Mouse (Mus musculus) adrenal gland, adult (tissue): ENCODE data around the gene Olfr1499.
"Not testable (repeated sequence)": the region's sequence is repeated elsewhere in the genome, so short reads cannot be mapped to it uniquely, and the experiment has no call there.

Source experiments
- DNase-seq, 2 experiments: peaks; one replicate each; pipeline ENCODE4 v3.0.0; 2022 to 2023; ENCODE audit warnings: low spot score in 1 of 2; ENCODE audit not compliant: inconsistent age in 2 of 2

Gene Olfr1499

DNA sequence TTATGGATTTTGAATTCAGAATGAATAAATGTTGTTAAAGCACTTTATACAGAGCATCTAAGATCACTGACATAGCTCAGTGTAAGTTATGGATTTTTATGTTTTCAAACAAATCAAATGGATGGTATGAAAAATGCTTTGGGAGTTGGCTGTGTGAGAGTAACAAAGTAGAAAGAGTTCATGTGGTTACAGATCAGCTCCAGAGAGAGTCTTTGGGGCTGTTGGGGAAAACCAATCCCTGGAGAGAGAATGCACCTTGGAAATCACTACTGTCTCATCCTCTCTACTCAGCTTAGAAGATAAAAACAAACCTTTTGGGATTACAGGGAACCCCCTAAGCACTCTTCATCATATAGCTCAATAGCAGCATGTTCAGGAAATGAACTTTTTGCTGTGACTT lies at the start of gene Olfr1499:
Olfr1499 (minus strand) TSS at position 101 of the 400 bp plus-strand sequence.
- DNase-seq: no peak

DNA sequence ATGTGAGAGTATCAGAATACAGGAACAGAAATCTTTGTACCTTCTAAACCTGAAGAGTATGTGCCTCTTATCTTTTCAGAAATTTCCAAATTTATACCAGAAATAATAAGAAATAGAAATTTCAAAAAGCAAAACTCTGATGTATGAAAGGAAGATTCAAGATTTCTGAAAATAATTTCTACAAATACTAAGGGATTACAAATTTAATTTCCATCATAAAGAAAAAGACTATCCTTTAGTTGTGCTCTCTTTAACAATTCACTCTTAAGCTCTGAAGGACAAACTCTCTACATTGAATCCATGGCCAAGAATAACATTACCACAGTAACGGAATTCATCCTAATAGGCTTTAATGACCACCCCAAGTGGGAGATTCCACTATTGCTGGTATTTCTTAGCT lies 42.2 kb upstream of the Olfr1499 start, which contains the start of gene Olfr1502:
Olfr1502 (plus strand) TSS at position 301 of the 400 bp plus-strand sequence.
- DNase-seq: no peak

DNA sequence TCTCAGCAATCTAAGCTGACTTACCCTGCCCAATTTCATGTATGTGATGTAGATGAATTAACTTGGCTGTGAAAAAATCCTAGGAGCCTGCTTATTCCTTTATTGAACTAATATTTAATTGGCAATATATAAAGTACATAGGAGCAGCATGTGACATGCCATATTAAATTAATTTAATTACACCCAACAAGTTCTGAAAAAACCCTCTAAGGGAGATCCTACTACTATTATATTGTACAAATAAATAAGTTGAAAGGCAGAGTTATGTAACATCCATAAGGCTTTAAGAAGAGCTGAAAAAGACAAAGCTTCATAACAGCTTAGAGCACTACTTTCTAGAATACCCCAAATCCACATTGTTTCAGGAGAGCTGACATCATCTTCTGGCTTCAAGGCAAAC lies 31.3 kb upstream of the Olfr1499 start, which contains the start of gene Olfr1501:
Olfr1501 (minus strand) TSS at position 101 of the 400 bp plus-strand sequence.
- not testable (repeated sequence) for DNase-seq

DNA sequence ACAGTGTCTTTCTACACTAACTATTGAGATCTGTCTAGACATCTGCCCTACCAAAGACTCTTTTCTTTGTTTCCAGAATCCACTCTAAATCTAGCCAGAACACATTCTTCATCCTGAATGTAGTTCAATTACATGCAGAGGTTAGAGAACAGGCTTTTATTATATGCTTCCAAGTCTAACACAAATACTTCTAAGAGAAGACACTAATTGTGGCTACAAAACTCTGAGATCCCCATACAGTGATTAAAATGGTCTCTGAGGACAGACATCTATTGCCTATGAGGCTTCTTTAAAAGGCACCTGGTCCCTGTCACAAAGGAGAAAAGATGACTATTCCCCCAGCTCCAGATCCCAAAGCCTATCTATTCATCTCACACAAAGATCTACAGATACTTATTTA lies 11.1 kb upstream of the Olfr1499 start, which contains the start of gene Olfr1500:
Olfr1500 (minus strand) TSS at position 101 of the 400 bp plus-strand sequence.
- no peak for DNase-seq

DNA sequence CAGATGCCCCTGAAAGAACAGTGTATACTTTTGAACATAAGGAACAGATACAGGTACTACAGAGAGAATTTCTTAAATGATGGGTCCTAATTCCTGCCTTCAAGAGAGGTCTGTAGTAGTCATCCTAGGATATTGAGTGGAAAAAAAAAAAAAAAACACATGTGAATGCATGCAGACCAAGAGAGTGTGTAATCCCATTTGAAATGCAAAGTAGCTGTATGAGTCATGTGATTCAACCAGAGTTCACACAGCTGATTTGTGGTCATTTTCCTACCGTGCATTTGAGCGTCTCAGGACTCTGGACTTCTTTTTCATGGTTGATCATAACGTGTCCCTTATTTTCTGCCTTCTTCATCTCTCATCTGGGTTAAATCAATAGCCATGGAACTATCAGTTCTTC lies 9.2 kb upstream of the Olfr1499 start:
- no peak for DNase-seq

DNA sequence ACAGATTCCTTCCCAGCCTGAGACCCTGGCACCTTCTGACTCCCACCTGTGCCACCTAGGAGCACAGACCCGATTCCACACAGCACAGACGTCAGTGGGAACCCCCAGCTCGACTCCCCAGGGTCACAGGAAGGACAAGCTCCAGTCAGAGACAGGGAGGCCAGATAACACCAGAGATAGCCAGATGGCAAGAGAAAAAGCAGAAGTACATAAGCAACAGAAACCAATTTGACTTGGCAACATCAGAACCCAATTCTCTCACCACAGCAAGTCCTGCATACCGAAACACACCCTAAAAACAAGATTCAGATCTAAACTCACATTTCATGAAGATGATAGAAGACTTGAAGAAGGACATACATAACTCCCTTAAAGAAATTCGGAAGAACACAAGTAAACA lies 1.6 kb upstream of the Olfr1499 start:
- DNase-seq: no peak

DNA sequence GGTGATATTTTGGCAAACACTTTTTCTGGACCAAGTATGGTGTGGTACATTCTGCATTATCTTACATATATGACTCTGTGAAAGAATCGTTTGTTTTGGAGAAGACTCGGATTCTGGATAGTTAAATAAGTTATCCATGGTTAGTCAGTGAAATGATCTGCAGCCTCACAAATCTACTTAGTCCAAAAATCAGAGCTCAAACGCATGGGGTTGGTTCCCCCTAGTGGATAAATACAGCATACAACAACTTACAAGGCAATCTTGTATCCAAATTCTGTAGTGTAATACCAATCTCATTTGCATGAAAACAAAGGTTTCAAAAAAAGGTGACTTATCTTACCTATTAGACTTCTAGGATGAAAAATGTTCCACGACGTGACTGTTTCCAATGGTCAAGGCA lies 420 bp downstream of the Olfr1499 start:
- no peak for DNase-seq

DNA sequence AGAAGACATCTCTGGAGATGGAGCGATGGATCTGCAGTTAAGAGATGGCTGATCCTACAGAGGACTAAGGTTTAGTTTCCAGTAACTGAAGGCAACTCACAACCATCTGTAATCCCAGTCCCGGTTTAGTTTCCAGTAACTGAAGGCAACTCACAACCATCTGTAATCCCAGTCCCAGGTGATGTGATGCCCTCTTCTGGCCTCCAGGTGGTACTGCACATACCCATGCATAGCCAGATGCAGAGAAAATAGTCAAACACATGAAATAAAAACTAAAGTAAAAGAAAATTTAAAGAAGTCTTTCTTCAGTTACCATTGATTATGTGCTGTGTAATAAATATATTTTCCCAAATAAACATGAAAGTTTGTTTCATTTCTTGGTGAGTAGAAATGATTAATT lies 6.4 kb downstream of the Olfr1499 start:
- no peak for DNase-seq

DNA sequence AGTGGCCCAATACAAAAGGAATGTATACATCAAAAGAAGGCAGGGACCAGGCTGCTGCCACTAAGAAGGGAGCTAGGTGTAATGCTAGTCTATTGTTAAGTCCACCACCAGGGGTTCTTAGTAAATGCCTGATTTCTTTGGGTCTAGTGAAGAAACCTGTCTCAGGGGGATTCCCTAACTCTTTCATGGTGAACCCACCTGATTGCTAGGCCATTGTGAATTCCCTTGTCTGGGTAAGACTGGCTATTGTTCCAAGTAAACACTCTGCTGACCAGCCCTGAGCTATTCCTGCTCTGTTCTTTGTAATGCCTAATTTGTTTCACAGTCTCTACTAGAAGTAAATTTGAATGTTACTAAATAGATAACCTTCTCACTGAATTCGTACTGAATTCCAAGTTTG lies 13.8 kb downstream of the Olfr1499 start:
- not testable (repeated sequence) for DNase-seq

DNA sequence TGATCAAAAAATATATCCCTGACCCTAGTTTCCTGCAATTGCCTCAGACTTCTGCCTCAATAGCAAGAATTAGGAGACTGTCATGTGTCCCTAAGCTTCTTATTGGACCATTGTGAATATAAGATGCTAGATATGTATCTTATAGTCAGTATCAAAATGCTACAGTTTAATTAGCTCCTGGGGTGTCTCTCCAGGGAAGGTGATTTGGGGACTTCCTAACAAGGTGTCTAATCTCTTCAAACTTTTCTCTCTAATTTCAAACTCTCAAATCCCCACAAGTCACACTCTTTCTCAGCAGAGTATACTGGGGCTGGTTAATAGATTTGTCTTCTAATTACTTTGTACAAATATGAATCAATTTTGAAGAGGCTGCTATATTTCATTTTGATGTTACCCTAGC lies 21.1 kb downstream of the Olfr1499 start, which contains the start of gene Olfr1497:
Olfr1497 (minus strand) TSS at position 101 of the 400 bp plus-strand sequence.
- no peak for DNase-seq

DNA sequence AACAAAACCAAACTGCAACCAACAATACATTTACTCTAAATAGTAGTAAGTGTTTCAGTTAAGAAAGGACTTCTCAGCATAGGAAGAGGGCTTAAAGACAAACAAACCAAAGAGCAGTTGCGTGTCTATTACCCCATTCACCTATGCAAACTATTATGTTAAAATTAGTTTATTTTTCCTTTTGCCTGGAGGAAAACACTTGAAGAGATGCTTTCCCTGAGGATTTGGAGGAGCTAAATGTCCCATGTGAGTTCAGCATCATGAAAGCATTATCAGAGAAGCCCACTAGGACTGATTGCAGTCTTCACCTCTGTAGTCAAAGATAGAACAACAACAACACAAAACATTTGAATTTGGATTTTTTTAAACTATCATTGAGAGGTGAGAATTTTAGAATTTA lies 41.7 kb downstream of the Olfr1499 start, which contains the start of gene Olfr1496:
Olfr1496 (plus strand) TSS at position 301 of the 400 bp plus-strand sequence.
- no peak for DNase-seq

DNA sequence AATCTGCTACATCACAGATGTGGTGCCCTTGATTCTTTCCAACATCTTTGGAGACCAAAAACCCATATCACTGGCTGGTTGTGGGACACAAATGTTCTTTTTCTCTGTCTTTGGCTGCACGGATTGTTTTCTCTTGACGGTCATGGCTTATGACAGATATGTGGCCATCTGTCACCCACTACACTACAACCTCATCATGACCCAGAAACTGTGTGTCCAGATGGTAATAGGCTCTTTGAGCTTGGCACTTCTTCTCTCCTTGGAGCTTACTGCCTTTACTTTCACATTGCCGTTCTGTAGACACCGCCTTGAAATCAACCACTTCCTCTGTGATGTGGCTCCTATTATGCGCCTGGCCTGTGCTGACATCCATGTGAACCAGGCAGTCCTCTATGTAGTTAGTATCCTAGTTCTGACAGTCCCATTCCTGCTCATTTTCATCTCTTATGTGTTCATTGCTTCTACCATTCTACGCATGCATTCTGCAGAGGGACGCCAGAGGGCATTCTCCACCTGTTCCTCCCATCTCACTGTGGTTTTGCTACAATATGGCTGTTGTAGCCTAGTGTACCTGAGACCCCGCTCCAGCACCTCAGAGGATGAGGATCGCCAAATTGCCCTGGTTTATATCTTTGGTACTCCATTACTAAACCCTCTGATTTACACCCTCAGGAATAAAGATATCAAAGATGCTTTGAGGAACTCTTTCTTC lies 50.5 kb downstream of the Olfr1499 start:
- no peak for DNase-seq

DNA sequence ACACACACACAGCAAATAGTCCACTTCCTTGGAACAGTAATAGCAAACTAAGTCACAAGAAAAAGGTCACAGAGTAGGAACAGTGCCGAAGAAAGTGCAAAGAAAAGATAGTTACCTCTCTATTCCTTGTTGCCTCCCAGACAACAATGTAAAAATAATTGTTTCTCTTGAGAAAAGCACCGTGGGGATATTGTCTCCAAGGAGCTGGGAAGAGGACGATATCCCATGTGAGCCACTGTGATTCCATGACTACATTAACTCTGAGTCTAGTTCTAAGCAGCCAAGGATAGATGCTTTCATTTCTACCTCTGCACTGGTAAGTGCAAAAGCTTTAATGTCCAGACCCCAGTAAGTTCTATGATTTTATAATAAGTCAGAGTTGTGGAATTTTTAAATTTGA lies 54.9 kb downstream of the Olfr1499 start, which contains the start of gene Olfr1495:
Olfr1495 (plus strand) TSS at position 301 of the 400 bp plus-strand sequence.
- DNase-seq: no peak
